Comparison of ENCODE assay signal across 8 mouse cellular contexts in the genomic region with DNA sequence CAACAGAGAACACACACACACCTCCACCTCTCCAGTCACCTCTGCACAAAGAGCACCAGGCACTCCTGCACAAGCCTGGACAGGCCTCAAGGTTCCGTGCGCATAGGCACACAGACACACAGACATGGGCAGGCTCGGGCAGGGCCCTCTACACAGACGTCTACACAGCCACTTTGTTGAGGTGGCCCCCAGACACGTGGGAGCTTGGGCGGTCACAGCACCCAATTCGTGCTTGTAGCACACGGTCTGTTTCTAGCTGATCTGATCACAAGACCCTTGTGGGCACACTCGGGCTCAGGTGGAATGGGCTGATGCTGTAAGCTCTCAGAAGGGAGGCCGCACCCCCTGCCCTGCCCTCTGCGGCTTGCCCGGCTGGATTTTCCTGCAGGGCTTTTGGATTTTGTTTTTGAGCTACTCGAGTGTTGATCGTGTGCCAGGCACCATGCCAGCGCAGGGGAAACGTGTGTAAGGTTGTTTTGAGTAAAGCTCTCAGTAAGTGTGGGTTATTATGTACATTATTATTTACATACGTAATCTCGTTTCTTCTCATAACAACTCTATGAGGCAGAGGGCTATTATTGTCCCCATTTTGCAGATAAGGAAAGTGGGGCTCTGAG. TPM values are rescaled to one million over a fixed set of nuclear protein-coding genes. Genes with fewer than 3 reads are reported as not detected.
DNase-seq lines count a peak whose midpoint lies in the region; ATAC-seq lines count a peak whose summit lies in the region.

No protein-coding gene starts in this region.

- peak overlapping the region; percentile 36; the same call in 1 of the 2 replicates for H3K27ac ChIP-seq in forebrain, embryonic 13.5 days
- H3K27ac ChIP-seq in forebrain, embryonic 14.5 days (ENCODE audit: low read depth, low read length): no peak overlapping the region
- H3K27ac ChIP-seq in lung, embryonic 15.5 days: peak overlapping the region; percentile 90

- no peaks in the 10 kb centered on the region for H3K9me3 ChIP-seq in forebrain, embryonic 13.5 days (replicated peaks)
- no peaks in the 10 kb centered on the region for H3K9me3 ChIP-seq in forebrain, embryonic 14.5 days (replicated peaks; ENCODE audit: control insufficient read depth, low read length)
- H3K9me3 ChIP-seq in lung, embryonic 15.5 days: no peaks in the 10 kb centered on the region

- H3K4me2 ChIP-seq in forebrain, embryonic 13.5 days: no peak overlapping the region
- no peak overlapping the region for H3K4me2 ChIP-seq in forebrain, embryonic 14.5 days (ENCODE audit: low read length)
- H3K4me2 ChIP-seq in lung, embryonic 15.5 days: peak overlapping the region; percentile 37

- DNase-seq in forebrain, embryonic 14.5 days (ENCODE audit: low spot score): no peak
- peak; percentile 10 for DNase-seq in NIH3T3 (ENCODE audit: low read depth)
- peak; percentile 60 for DNase-seq in kidney, adult 18-20 months
- DNase-seq in cerebellum, adult 11 months: no peak
- no peak for DNase-seq in cerebellum, adult 18-20 months
- no peak for DNase-seq in layer of hippocampus, postnatal 25 days (ENCODE audit: extremely low spot score in 1 of 2, low spot score in 1 of 2)

- H3K4me3 ChIP-seq in forebrain, embryonic 13.5 days: no peak overlapping the region
- H3K4me3 ChIP-seq in forebrain, embryonic 14.5 days (ENCODE audit: low read depth, low read length): no peak overlapping the region
- H3K4me3 ChIP-seq in lung, embryonic 15.5 days: no peak overlapping the region

- no peak for ATAC-seq in forebrain, embryonic 13.5 days
- ATAC-seq in forebrain, embryonic 14.5 days: no peak
- ATAC-seq in lung, embryonic 15.5 days (ENCODE audit: borderline replicate concordance, extremely low read depth, low FRiP score, low TSS enrichment): peak; percentile 64

- H3K4me1 ChIP-seq in forebrain, embryonic 13.5 days: peaks cover 62% of the 10 kb centered on the region
- H3K4me1 ChIP-seq in forebrain, embryonic 14.5 days (ENCODE audit: control insufficient read depth, insufficient read depth, low read length): peaks cover 10% of the 10 kb centered on the region
- peaks cover 53% of the 10 kb centered on the region for H3K4me1 ChIP-seq in lung, embryonic 15.5 days

- H3K36me3 ChIP-seq in forebrain, embryonic 13.5 days (ENCODE audit: poor library complexity, severe bottlenecking): peaks cover 5% of the 10 kb centered on the region
- H3K36me3 ChIP-seq in forebrain, embryonic 14.5 days (ENCODE audit: control insufficient read depth, insufficient read depth, low read length): peaks cover 4% of the 10 kb centered on the region
- no peaks in the 10 kb centered on the region for H3K36me3 ChIP-seq in lung, embryonic 15.5 days

- H3K27me3 ChIP-seq in forebrain, embryonic 13.5 days: no peaks in the 10 kb centered on the region
- no peaks in the 10 kb centered on the region for H3K27me3 ChIP-seq in forebrain, embryonic 14.5 days (replicated peaks; ENCODE audit: control insufficient read depth, insufficient read depth, low read length)
- no peaks in the 10 kb centered on the region for H3K27me3 ChIP-seq in lung, embryonic 15.5 days

- WGBS in forebrain, embryonic 13.5 days: 76% methylated on average over 18 of the region's 18 CpGs
- WGBS in forebrain, embryonic 14.5 days: 68% methylated on average over 18 of the region's 18 CpGs
- 57% methylated on average over 18 of the region's 18 CpGs for WGBS in lung, embryonic 15.5 days

- H3K9ac ChIP-seq in forebrain, embryonic 13.5 days: no peak overlapping the region
- H3K9ac ChIP-seq in forebrain, embryonic 14.5 days (ENCODE audit: low read length): no peak overlapping the region
- H3K9ac ChIP-seq in lung, embryonic 15.5 days: no peak overlapping the region

RNA-seq across cellular contexts. Expression of a gene that starts 21.5 kb away (rescaled TPM):
- 20.7 and 22.3 TPM in 2 replicates for polyA plus RNA-seq in forebrain, embryonic 13.5 days (2015; fragmentation: Nextera tagmentation; extraction: Ambion mirVana)
- 11.6 and 12.8 TPM in 2 replicates for polyA plus RNA-seq in forebrain, embryonic 14.5 days (2014; fragmentation: Nextera tagmentation; extraction: Ambion mirVana)
- polyA plus RNA-seq in lung, embryonic 15.5 days (2015; fragmentation: Nextera tagmentation; extraction: Ambion mirVana): 13.7 and 14.9 TPM in 2 replicates
- total RNA-seq in layer of hippocampus, postnatal 25 days (2021): 10 to 100 TPM; 23.0 to 23.2 TPM

RNA-seq across cellular contexts. Expression of a gene that starts 24.5 kb away (rescaled TPM):
- 34.4 and 37.8 TPM in 2 replicates for polyA plus RNA-seq in forebrain, embryonic 13.5 days (2015; fragmentation: Nextera tagmentation; extraction: Ambion mirVana)
- polyA plus RNA-seq in forebrain, embryonic 14.5 days (2014; fragmentation: Nextera tagmentation; extraction: Ambion mirVana): 32.7 and 38.5 TPM in 2 replicates
- 79.1 and 90.8 TPM in 2 replicates for polyA plus RNA-seq in lung, embryonic 15.5 days (2015; fragmentation: Nextera tagmentation; extraction: Ambion mirVana)
- 10 to 100 TPM; 23.8 to 25.2 TPM for total RNA-seq in layer of hippocampus, postnatal 25 days (2021)

RNA-seq across cellular contexts. Expression of a gene that starts 24.5 kb away (rescaled TPM):
- 3.3 and 3.8 TPM in 2 replicates for polyA plus RNA-seq in forebrain, embryonic 13.5 days (2015; fragmentation: Nextera tagmentation; extraction: Ambion mirVana)
- 2.1 and 2.7 TPM in 2 replicates for polyA plus RNA-seq in forebrain, embryonic 14.5 days (2014; fragmentation: Nextera tagmentation; extraction: Ambion mirVana)
- polyA plus RNA-seq in lung, embryonic 15.5 days (2015; fragmentation: Nextera tagmentation; extraction: Ambion mirVana): 3.0 and 4.0 TPM in 2 replicates
- 1 to 10 TPM; 6.1 to 6.9 TPM for total RNA-seq in layer of hippocampus, postnatal 25 days (2021)

RNA-seq across cellular contexts. Expression of a gene that starts 38.0 kb away (rescaled TPM):
- polyA plus RNA-seq in forebrain, embryonic 13.5 days (2015; fragmentation: Nextera tagmentation; extraction: Ambion mirVana): 0.97 and 1.8 TPM in 2 replicates
- polyA plus RNA-seq in forebrain, embryonic 14.5 days (2014; fragmentation: Nextera tagmentation; extraction: Ambion mirVana): 0.87 and 1.2 TPM in 2 replicates
- 0.73 and 0.93 TPM in 2 replicates for polyA plus RNA-seq in lung, embryonic 15.5 days (2015; fragmentation: Nextera tagmentation; extraction: Ambion mirVana)
- total RNA-seq in layer of hippocampus, postnatal 25 days (2021): 1 to 10 TPM; 1.8 to 2.0 TPM

RNA-seq across cellular contexts. Expression of a gene that starts 52.9 kb away (rescaled TPM):
- 56.3 and 57.7 TPM in 2 replicates for polyA plus RNA-seq in forebrain, embryonic 13.5 days (2015; fragmentation: Nextera tagmentation; extraction: Ambion mirVana)
- polyA plus RNA-seq in forebrain, embryonic 14.5 days (2014; fragmentation: Nextera tagmentation; extraction: Ambion mirVana): 71.2 and 71.8 TPM in 2 replicates
- 44.6 and 45.7 TPM in 2 replicates for polyA plus RNA-seq in lung, embryonic 15.5 days (2015; fragmentation: Nextera tagmentation; extraction: Ambion mirVana)
- total RNA-seq in layer of hippocampus, postnatal 25 days (2021): 10 to 100 TPM; 40.0 to 44.4 TPM

Comparison
In these comparisons a context has a peak if more than half of its experiments do, and no peak if none do; other contexts are left out.
1. DNase-seq: peak in NIH3T3 (single experiment) and kidney, adult 18-20 months (single experiment); none in forebrain, embryonic 14.5 days (single experiment), cerebellum, adult 11 months (single experiment), cerebellum, adult 18-20 months (0 of 2) and layer of hippocampus, postnatal 25 days (0 of 2).